Mouse (Mus musculus) hindbrain, embryonic 16.5 days (tissue): ENCODE results near the gene Lclat1. TPM values are rescaled to one million over a fixed set of nuclear protein-coding genes. Genes with fewer than 3 reads are reported as not detected.
"Not testable (repeated sequence)": the region's sequence is repeated elsewhere in the genome, so short reads cannot be mapped to it uniquely, and the experiment has no call there.

Experiments
- ATAC-seq: fragments of 200-750 bp; cut with Nextera tagmentation; 2 replicates; pipeline ENCODE4 v1.8.0; 2017; ENCODE audit warnings: moderate TSS enrichment, moderate library complexity
- H3K27ac ChIP-seq: fragments of 300-500 bp; sonication (generic); 2 replicates; pipeline ENCODE4 v1.5.1; 2014; ENCODE audit warnings: low read depth, mild to moderate bottlenecking, control low read depth, low read length, moderate library complexity
- H3K27me3 ChIP-seq: fragments of 300-500 bp; sonication (generic); replicated peaks from 2 replicates; pipeline ENCODE4 v1.6.1; 2014; ENCODE audit warnings: low read length; ENCODE audit not compliant: control insufficient read depth, insufficient read depth
- H3K36me3 ChIP-seq: fragments of 300-500 bp; sonication (generic); 2 replicates; pipeline ENCODE4 v1.6.1; 2014; ENCODE audit warnings: mild to moderate bottlenecking, low read length, moderate library complexity, mixed read lengths; ENCODE audit not compliant: control insufficient read depth, insufficient read depth
- H3K4me1 ChIP-seq: fragments of 300-500 bp; sonication (generic); 2 replicates; pipeline ENCODE4 v1.6.1; 2014; ENCODE audit warnings: low read depth, low read length; ENCODE audit not compliant: control insufficient read depth, insufficient read depth
- H3K4me2 ChIP-seq: fragments of 300-500 bp; sonication (generic); 2 replicates; pipeline ENCODE4 v1.6.1; 2014; ENCODE audit warnings: mild to moderate bottlenecking, low read length, control low read depth, moderate library complexity
- H3K4me3 ChIP-seq: fragments of 300-500 bp; sonication (generic); 2 replicates; pipeline ENCODE4 v1.5.1; 2014; ENCODE audit warnings: mild to moderate bottlenecking, low read length, control low read depth, moderate library complexity
- H3K9ac ChIP-seq: fragments of 300-500 bp; sonication (generic); 2 replicates; pipeline ENCODE4 v1.6.1; 2014; ENCODE audit warnings: low read depth, mild to moderate bottlenecking, control low read depth, low read length, moderate library complexity
- H3K9me3 ChIP-seq: fragments of 300-500 bp; sonication (generic); 2 replicates; pipeline ENCODE4 v1.6.1; 2014; ENCODE audit warnings: mild to moderate bottlenecking, low read length, moderate library complexity; ENCODE audit not compliant: control insufficient read depth
- WGBS: fragments of 180-500 bp; shearing (Covaris S2); extraction: QIAGEN DNeasy Blood & Tissue Kit; methylation state at CpG from one replicate; pipeline ENCODE4 v1.1.7; 2014; 5-methylcytosine and 5-hydroxymethylcytosine counted together
- polyA plus RNA-seq: library from polyadenylated mRNA; unstranded; fragments of >200 nt; fragmentation: Nextera tagmentation; extraction: Ambion mirVana; gene quantifications from 2 replicates; pipeline ENCODE4 v1.2.1, GENCODE M21; 2015

Lclat1 gene
- polyA plus RNA-seq, 1 experiment from 2014 or later = 13.8 TPM

- WGBS = 95% methylated on average over 5 of the region's 5 CpGs
- H3K4me3 ChIP-seq, H3K27me3 ChIP-seq, H3K36me3 ChIP-seq, H3K4me2 ChIP-seq, H3K27ac ChIP-seq, ATAC-seq, H3K9me3 ChIP-seq, H3K9ac ChIP-seq, H3K4me1 ChIP-seq: not testable (repeated sequence)
Observed at GRCm38 (mm10) chr17:73259258-73259657, 151.5 kb downstream of the Lclat1 start.

- 86% methylated on average over 2 of the region's 2 CpGs for WGBS
- no peaks in the 10 kb centered on the region for H3K4me1 ChIP-seq
- H3K4me2 ChIP-seq = no peak overlapping the region
Observed at GRCm38 (mm10) chr17:73262558-73262957, 154.8 kb downstream of the Lclat1 start.

GRCm38 (mm10) chr17:73263077-73263501 lies 155.3 kb downstream of the Lclat1 start:
- ATAC-seq = no peak
- WGBS = 85% methylated on average over 8 of the region's 8 CpGs
- Histone ChIP-seq H3K4me1 (no peaks in the 10 kb centered on the region), H3K27ac (no peak overlapping the region), H3K9ac (no peak overlapping the region), H3K4me2 (no peak overlapping the region), H3K36me3 (no peaks in the 10 kb centered on the region), H3K4me3 (no peak overlapping the region), H3K9me3 (no peaks in the 10 kb centered on the region), H3K27me3 (no peaks in the 10 kb centered on the region)

More at GRCm38 (mm10) chr17:73262558-73262957, 154.8 kb downstream of the Lclat1 start:
- Histone ChIP-seq H3K4me3 (no peak overlapping the region), H3K9ac (no peak overlapping the region), H3K36me3 (no peaks in the 10 kb centered on the region), H3K27me3 (no peaks in the 10 kb centered on the region), H3K9me3 (no peaks in the 10 kb centered on the region), H3K27ac (no peak overlapping the region)
- ATAC-seq = no peak

- H3K36me3 ChIP-seq = no peaks in the 10 kb centered on the region
- H3K4me2 ChIP-seq = no peak overlapping the region
- peaks cover 7% of the 10 kb centered on the region for H3K4me1 ChIP-seq
- H3K27me3 ChIP-seq = no peaks in the 10 kb centered on the region
- H3K4me3 ChIP-seq = no peak overlapping the region
- no peak overlapping the region for H3K9ac ChIP-seq
- WGBS = 70% methylated on average over 15 of the region's 15 CpGs
- peak; percentile 66 for ATAC-seq
- H3K9me3 ChIP-seq = no peaks in the 10 kb centered on the region
- H3K27ac ChIP-seq = peak overlapping the region; percentile 41
Observed at GRCm38 (mm10) chr17:73270871-73271796, 163.3 kb downstream of the Lclat1 start.

- Histone ChIP-seq H3K9me3 (no peaks in the 10 kb centered on the region), H3K4me2 (no peak overlapping the region), H3K4me3 (no peak overlapping the region), H3K36me3 (no peaks in the 10 kb centered on the region), H3K27ac (peak overlapping the region; percentile 41), H3K9ac (no peak overlapping the region), H3K4me1 (peaks cover 7% of the 10 kb centered on the region), H3K27me3 (no peaks in the 10 kb centered on the region)
- WGBS = 67% methylated on average over 7 of the region's 7 CpGs
- peak; percentile 95 for ATAC-seq
Observed at GRCm38 (mm10) chr17:73271797-73272600, 164.2 kb downstream of the Lclat1 start.

- Histone ChIP-seq H3K9ac (no peak overlapping the region), H3K27me3 (no peaks in the 10 kb centered on the region), H3K9me3 (no peaks in the 10 kb centered on the region), H3K27ac (no peak overlapping the region), H3K36me3 (no peaks in the 10 kb centered on the region), H3K4me2 (no peak overlapping the region), H3K4me3 (no peak overlapping the region), H3K4me1 (peaks cover 7% of the 10 kb centered on the region)
- 80% methylated on average over 7 of the region's 7 CpGs for WGBS
- ATAC-seq = no peak
Observed at GRCm38 (mm10) chr17:73273809-73274208, 166.0 kb downstream of the Lclat1 start.

GRCm38 (mm10) chr17:73275066-73275465 lies 167.3 kb downstream of the Lclat1 start:
- H3K36me3 ChIP-seq = no peaks in the 10 kb centered on the region
- ATAC-seq = no peak
- no peak overlapping the region for H3K27ac ChIP-seq
- no peak overlapping the region for H3K4me2 ChIP-seq
- H3K4me3 ChIP-seq = no peak overlapping the region
- WGBS = 76% methylated on average over 10 of the region's 10 CpGs
- no peaks in the 10 kb centered on the region for H3K9me3 ChIP-seq
- peaks cover 7% of the 10 kb centered on the region for H3K4me1 ChIP-seq
- H3K9ac ChIP-seq = no peak overlapping the region
- H3K27me3 ChIP-seq = no peaks in the 10 kb centered on the region

GRCm38 (mm10) chr17:73277770-73278169 lies 170.0 kb downstream of the Lclat1 start:
- 98% methylated on average over 4 of the region's 4 CpGs for WGBS
- H3K27ac ChIP-seq = no peak overlapping the region
- no peaks in the 10 kb centered on the region for H3K4me1 ChIP-seq
- no peak for ATAC-seq
- no peak overlapping the region for H3K4me2 ChIP-seq
- H3K36me3 ChIP-seq = no peaks in the 10 kb centered on the region
- no peaks in the 10 kb centered on the region for H3K9me3 ChIP-seq
- no peak overlapping the region for H3K9ac ChIP-seq
- H3K4me3 ChIP-seq = no peak overlapping the region
- H3K27me3 ChIP-seq = no peaks in the 10 kb centered on the region

- not testable (repeated sequence) for H3K27ac ChIP-seq, H3K9me3 ChIP-seq, H3K4me2 ChIP-seq, H3K36me3 ChIP-seq, ATAC-seq, H3K4me3 ChIP-seq, H3K27me3 ChIP-seq, H3K9ac ChIP-seq, H3K4me1 ChIP-seq
- 50% methylated on average over 6 of the region's 6 CpGs for WGBS
Observed at GRCm38 (mm10) chr17:73282702-73283101, 174.9 kb downstream of the Lclat1 start.
